Mouse (Mus musculus): Measurements from ENCODE around the gene Ttc30b.

DNA sequence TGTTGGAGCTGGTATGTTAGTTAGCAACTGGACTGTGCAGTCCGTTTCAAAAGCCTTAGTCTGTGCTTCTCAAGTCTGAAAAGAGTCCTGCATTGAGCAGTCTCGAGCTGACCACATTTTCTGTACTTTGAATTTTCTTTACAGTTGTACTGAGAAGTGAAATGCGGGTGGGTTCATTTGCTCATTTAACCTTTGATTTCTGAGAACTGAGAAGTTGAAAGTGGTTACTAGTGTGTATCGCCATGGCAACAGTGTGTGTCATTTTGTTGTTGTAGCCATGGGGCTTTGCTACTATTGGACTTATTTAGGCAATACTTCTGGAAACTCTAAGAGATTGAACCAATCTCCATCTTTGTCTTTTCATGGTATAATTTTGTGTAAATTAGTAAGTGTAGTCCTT lies 46.4 kb downstream of the Ttc30b start:
- TF ChIP-seq CTCF (IDR thresholded peaks at IDR 0.05; ENCODE audit: control insufficient read depth, insufficient read depth, insufficient replicate concordance, low read depth, low read length) (no peak), POLR2A (IDR thresholded peaks at IDR 0.05; ENCODE audit: control insufficient read depth, low read depth, low read length) (no peak)

All from testis, adult 2 months (tissue).